Mouse (Mus musculus) skeletal muscle tissue, postnatal 0 days (tissue): ENCODE measurements around the gene Gm17617. TPM values are rescaled to one million over a fixed set of nuclear protein-coding genes. Genes with fewer than 3 reads are reported as not detected.

Experiments
- polyA plus RNA-seq: library from polyadenylated mRNA; unstranded; fragments of >200 nt; fragmentation: Nextera tagmentation; extraction: Ambion mirVana; gene quantifications from 2 replicates; pipeline ENCODE4 v1.2.1, GENCODE M21; 2015

Gene Gm17617
- not detected in 2 replicates for polyA plus RNA-seq

DNA sequence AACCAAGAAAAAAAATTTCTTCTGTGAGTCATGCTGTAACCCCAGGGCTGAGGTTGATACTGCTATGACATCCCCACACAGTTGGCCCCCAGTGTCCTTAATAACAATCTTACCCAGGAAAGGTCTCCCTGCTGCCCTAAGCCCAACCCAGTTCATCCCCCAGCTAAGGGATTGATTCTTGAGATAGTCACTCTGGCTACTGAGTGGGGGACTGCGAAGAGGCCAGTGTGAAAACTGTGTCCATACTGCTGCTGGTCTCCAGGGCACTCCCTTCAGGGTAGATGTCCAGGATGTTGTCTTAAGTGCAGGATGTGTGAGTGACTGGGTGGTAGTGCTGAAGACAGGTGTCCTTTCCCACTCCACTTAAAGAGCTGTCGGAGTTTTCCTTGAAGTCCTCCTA lies at the start of gene Gm17617:
Gene Gm17617, minus strand, starts transcription at position 101 of the 400 bp plus-strand sequence.

DNA sequence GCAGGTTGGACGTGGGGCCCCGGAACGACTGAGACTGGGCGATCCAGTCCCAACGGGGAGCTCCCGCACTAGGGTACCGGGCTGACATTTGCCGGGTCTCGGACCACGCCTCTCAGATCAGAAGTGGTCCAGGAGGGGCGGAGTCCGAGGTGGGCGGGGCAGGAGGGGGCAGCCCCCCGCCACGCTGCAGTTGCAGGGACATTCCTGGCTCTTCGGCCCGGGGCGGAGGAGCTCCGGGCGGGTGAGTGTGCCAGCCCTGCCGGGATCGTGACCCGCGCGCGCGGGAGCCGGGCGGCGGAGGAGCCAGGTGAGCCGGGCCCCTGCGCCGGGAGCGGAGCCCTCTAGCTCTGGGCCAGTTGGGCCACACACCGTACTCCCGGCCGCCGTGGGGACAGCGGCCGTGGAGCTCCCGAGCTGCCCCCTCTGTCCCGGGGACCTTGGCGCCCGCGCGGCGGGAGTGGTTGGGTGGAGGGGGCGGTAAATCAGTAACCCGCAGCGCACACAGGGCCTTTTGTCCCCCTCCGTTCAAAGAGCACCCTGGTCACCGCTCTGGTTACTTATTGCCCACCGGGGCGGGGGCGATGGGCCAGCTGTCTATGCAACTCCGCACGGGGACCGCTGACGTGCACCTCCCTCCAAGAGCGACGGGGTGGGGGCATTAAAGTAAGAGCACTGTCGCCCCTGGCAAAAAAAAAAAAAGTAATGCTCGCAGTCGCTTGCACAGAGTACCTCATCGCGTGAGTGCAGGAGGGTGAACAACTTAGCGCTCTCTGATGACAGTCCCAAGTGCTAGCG lies 19.5 kb upstream of the Gm17617 start, which contains the start of gene Fgfr4:
Gene Fgfr4, plus strand, starts transcription at position 20 of the 795 bp plus-strand sequence.

DNA sequence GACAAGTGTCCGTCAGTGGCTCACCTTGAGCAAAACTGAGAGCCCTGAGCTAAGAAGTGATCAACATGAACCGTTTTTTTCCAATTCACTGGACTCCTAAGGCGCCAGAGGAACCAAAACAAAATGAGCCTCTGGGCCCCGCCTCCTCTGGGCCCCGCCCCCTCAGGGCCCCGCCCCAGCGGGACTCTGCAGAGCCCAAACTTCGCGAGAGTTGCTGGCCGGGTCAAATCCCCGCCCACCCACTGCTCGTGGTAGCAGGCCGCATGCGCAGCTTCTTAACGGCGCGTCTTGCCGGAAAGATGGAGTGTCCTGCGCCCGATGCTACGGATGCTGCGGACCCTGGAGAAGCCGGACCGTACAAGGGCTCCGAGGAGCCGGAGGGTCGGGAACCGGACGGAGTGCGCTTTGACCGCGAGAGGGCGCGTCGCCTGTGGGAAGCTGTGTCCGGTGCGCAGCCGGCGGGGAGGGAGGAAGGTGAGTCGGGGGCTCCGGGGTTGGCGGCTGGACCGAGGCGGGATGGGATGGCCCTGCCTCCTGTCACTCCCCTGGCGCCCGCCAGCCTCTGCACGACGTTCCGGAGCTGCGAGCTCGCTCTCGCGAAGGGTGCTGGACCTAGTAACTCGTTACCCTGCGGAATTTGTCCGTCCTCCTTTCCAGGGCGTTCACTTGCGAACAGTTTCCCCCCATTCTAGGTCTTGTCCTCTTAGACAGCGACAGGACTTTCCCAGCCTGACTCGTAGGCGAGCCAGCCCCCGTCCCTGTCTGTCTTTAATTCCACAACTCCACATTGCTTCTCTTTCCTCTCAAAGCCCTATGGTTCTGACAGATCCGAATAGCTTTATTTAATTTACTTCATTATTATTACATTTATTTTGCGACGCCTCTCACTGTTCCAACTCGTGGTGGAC lies 28.0 kb downstream of the Gm17617 start, which contains the start of gene Zfp346:
Gene Zfp346, plus strand, starts transcription at position 267 of the 908 bp plus-strand sequence.

DNA sequence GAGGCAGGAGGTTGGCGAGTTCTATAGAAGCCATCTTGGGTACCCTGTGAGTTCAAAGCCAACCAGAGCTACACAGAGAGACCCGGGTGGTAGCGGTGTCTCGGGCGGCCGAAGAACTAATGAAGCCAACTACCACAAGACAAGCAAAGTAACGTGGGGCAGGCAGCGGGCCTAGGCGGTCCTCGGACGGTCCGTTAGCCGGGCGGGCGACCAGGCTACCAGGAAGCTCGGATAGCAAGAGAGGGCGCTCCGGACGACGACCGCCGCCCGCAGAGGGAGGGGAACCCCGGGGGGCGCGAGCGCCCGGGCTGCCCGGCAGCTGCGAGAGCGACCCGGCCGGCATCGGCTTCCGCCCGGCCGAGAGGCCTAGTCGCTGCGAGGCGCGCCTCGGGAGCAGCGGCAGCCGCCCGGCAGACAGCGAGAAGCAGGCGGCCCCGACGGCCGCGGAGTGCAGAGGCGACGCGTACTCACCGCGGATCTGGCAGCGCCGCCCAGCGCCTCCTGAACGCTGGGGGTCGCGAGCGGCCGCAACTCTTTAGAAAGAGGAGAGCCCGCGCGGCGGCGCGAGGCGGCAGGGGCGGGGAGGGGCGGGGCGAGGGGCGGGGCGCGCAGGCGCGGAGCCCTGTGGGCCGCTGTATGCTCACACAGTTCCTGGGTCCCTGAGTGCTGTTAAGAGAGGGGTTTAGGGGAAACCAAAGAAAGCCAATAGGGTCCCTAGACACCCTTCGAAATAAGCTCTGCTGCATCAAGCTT lies 33.4 kb downstream of the Gm17617 start, which contains the start of gene Uimc1:
Gene Uimc1, minus strand, starts transcription at position 575 of the 753 bp plus-strand sequence.

Other genes with a start within 250 kb of the Gm17617 start
- gene Unc5a, start 184.1 kb downstream of the Gm17617 start, polyA plus RNA-seq: 3.2 and 3.6 TPM in 2 replicates
- gene Hk3, start 112.2 kb downstream of the Gm17617 start, polyA plus RNA-seq: 1.1 and 2.3 TPM in 2 replicates
- gene Uimc1, start 33.2 kb downstream of the Gm17617 start, polyA plus RNA-seq: 14.6 and 17.1 TPM in 2 replicates
- gene Zfp346, start 28.2 kb downstream of the Gm17617 start, polyA plus RNA-seq: 14.1 and 15.6 TPM in 2 replicates
- gene Fgfr4, start 19.1 kb upstream of the Gm17617 start, polyA plus RNA-seq: 16.2 and 20.9 TPM in 2 replicates
- 43.3 and 45.3 TPM in 2 replicates for gene Nsd1, start 76.2 kb upstream of the Gm17617 start, polyA plus RNA-seq
- 145 and 183 TPM in 2 replicates for gene Prelid1, start 187.0 kb upstream of the Gm17617 start, polyA plus RNA-seq
- gene Rab24, start 188.4 kb upstream of the Gm17617 start, polyA plus RNA-seq: 72.5 and 76.0 TPM in 2 replicates
- gene Mxd3, start 196.3 kb upstream of the Gm17617 start, polyA plus RNA-seq: 11.7 and 16.0 TPM in 2 replicates
- gene Lman2, start 229.2 kb upstream of the Gm17617 start, polyA plus RNA-seq: 44.8 and 55.3 TPM in 2 replicates
- 0.91 and 1.0 TPM in 2 replicates for gene Rgs14, start 236.2 kb upstream of the Gm17617 start, polyA plus RNA-seq